Mouse (Mus musculus) embryonic stem cell, embryonic (primary cell): ENCODE measurements around the gene Raet1e.
"Not testable (repeated sequence)": the region's sequence is repeated elsewhere in the genome, so short reads cannot be mapped to it uniquely, and the experiment has no call there.

Experiments
- CTCF ChIA-PET, 4 experiments: fragments of 300-600 bp in 2 of 4; fragments of 350-600 bp in 2 of 4; sonication (Branson Sonifier 250); formaldehyde crosslinking; loops; one replicate each; lab custom pipeline; 2022; ENCODE audit warnings: inconsistent platforms in 2 of 4; lab: Charles Lee
- POLR2A ChIA-PET, 4 experiments: fragments of 300-600 bp in 2 of 4; fragments of 350-600 bp in 2 of 4; sonication (Branson Sonifier 250); formaldehyde crosslinking; loops; one replicate each; lab custom pipeline; 2022; ENCODE audit warnings: antibody characterized with exemption in 4 of 4, inconsistent platforms in 1 of 4; lab: Charles Lee

The Raet1e gene

GRCm38 (mm10) chr10:22158310-22158999 is at the start of gene Raet1e, which contains the start of gene H60b:
Raet1e (plus strand) TSS chr10:22158569.
H60b (plus strand) TSS chr10:22158586.
- CTCF ChIA-PET, result not testable (repeated sequence)
- POLR2A ChIA-PET, result interaction anchor here in 2 of 4 experiments (0.6 to 3.4 kb wide), 6 partner anchors 9 to 567 kb away, joined by 3 to 18 read pairs (median 4); partner anchors contain the start of gene E030030I06Rik (in 2 of the 2)

DNA sequence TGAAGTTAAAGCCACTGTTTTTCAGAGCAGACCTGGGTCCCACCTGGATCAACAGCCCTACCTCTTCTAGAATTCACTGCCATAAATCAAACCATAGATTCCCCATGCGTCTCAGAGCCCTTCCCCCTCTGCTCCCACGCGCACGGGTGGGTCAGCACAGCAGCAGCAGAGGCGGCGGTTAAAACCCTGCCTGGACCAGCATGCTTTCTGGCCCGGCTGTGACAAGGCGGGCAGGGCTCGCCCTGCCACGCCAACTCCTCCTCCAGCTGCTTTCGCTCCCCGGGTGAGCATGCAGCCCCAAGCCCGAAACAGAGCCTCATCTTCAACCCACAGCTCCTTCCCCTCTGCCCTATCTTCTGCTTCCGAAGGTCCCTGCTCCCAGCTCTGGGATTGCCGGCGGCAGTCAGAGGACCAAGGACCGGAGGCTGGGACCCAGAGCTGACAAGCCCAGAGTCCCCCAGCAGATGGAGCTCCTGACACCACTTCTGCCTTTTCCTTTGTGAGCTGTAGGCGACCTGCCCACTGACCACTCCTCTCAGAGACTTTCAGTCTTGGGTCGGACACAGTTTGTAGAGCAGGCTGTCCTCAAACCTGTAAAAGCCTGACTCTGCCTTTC is 17.6 kb upstream of the Raet1e start:
- POLR2A ChIA-PET, result interaction anchor here in 2 of 4 experiments (0.5 to 1.1 kb wide), 4 partner anchors 19 to 216 kb away, joined by 3 to 6 read pairs (median 3); no protein-coding TSS in a partner anchor
- CTCF ChIA-PET, result interaction anchor here (0.6 to 1.2 kb wide), 7 partner anchors 23 to 1330 kb away, joined by 3 to 5 read pairs (median 3); no protein-coding TSS in a partner anchor

DNA sequence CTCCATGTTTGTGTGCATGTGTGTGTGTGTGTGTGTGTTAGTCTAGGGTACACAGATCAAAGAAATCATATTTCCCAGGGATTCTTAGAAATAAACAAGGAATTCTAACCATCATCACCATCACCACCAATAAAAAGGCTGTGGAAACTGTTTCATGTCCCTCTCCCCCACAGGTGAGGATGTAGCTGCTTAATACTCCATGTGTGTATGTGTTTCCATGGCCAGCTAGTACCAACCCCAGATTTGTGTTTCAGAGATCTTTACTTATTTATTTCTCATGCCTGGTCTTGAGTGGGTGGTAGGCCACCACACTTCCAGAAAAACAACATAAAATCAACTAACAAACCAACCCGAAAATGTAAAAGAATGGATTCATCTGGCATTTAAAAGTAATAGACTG is 16.2 kb upstream of the Raet1e start:
- CTCF ChIA-PET, result not testable (repeated sequence)

GRCm38 (mm10) chr10:22142926-22143325 is 15.4 kb upstream of the Raet1e start:
- ChIA-PET CTCF (no interaction called here), POLR2A (interaction anchor here in 1 of 4 experiments (1.1 kb wide), 1 partner anchor 18 kb away, joined by 3 read pairs; no protein-coding TSS in a partner anchor)

More for the DNA sequence above, 16.2 kb upstream of the Raet1e start:
- POLR2A ChIA-PET, result interaction anchor here in 1 of 4 experiments (1.1 kb wide), 1 partner anchor 19 kb away, joined by 3 read pairs; no protein-coding TSS in a partner anchor

DNA sequence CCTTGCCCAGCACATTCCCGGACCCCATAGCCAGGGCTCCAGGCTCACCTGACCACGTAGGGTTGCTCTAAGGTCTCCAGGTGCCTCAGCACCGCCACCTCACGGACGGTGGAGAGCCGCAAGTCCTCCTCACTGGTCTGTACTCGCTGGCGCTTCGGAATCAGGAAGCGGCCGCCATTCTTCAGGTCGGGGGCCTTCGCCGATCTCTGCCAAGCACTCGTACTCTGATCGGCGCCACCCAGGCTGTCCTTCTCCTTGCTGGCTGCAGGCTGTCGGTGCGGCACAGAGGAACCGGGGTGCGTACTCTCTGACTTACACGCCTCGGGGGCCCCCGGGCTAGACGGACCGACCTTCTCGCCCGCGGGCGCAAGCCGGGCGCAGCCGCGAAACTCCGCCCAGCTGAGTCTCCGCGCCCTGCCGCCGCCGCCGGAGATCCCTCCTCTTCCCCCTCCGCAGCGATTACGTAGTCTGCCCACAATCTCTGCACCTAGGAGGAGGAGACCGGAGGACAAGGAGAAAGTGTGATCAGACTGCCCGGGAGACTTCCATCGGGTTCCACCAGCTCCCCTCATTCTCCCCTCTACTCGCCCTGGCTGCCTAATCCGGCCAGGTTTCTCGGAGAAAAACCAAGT is 9.8 kb upstream of the Raet1e start:
- CTCF ChIA-PET, result interaction anchor here in 2 of 4 experiments (0.6 to 1.0 kb wide), 2 partner anchors 14 to 139 kb away, joined by 3 to 4 read pairs; no protein-coding TSS in a partner anchor
- POLR2A ChIA-PET, result interaction anchor here in 2 of 4 experiments (0.6 to 2.5 kb wide), 7 partner anchors 11 to 694 kb away, joined by 3 to 18 read pairs (median 4); no protein-coding TSS in a partner anchor

DNA sequence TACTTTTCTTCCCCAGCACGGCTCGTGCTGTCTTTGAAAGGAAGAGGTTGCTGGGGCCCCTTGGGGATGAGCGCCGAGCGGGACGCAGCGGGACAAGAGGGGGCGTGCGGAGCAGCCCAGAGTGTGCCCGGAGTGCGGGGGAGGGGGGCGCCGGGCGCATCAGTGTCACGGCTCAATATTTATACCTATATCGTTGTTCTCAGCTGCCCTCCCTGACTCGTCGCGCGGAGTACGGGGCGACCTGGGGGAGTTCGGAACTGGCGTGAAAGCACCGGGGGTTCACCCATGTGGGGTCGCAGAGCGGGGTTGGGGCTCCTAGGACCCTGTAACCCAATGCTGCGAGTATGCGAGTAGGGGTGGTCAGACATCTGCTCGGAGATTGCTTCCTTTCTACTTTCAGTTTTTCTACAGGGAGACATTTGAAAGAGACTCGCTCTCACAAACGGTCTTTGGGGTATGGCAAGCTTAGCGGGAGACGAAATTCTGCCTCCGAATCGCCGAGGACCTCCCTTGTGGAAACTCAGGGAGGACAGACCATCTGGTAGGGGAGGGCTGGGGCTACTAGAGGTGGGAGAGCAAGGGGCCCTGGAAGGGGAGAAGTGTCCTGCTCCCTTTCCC is 9.2 kb upstream of the Raet1e start, which contains the start of gene E030030I06Rik:
Gene E030030I06Rik (minus strand): TSS at position 198 of the 618 bp plus-strand sequence.
- POLR2A ChIA-PET, result interaction anchor here in 3 of 4 experiments (0.6 to 2.5 kb wide), 8 partner anchors 10 to 1629 kb away, joined by 3 to 18 read pairs (median 4); no protein-coding TSS in a partner anchor

GRCm38 (mm10) chr10:22149691-22150465 is 8.5 kb upstream of the Raet1e start:
- ChIA-PET CTCF (interaction anchor here in 2 of 4 experiments (0.6 to 1.0 kb wide), 2 partner anchors 9 to 12 kb away, joined by 3 to 5 read pairs; no protein-coding TSS in a partner anchor), POLR2A (interaction anchor here in 3 of 4 experiments (0.6 to 2.5 kb wide), 4 partner anchors 9 to 1629 kb away, joined by 3 to 18 read pairs (median 4); no protein-coding TSS in a partner anchor)

More for the DNA sequence above, 9.2 kb upstream of the Raet1e start, which contains the start of gene E030030I06Rik:
- CTCF ChIA-PET, result interaction anchor here in 1 of 4 experiments (1.0 kb wide), 1 partner anchor 13 kb away, joined by 3 read pairs; no protein-coding TSS in a partner anchor

DNA sequence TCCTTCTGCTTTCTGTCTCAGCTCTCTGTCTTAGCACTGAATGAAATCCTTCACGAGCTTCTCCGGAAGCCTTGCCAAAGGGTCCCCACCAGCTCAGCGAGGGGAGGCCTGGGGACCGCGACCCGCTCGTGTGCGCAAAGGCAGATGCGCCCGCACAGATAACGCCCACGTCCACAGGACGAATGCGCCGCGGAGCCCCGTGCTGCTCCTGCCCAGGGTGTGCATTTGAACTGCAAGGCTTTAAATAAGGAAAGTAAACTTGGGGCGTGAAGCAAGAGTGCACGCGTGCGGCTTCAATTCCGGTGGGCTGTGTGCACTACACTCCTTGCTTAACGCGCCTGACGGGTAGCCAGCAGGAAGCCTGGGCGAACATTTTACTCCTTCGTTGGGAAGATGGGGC is 7.8 kb upstream of the Raet1e start:
- POLR2A ChIA-PET, result interaction anchor here in 2 of 4 experiments (0.6 to 2.5 kb wide), 2 partner anchors 10 to 140 kb away, joined by 3 to 18 read pairs; no protein-coding TSS in a partner anchor
- CTCF ChIA-PET, result interaction anchor here in 1 of 4 experiments (0.6 kb wide), 1 partner anchor 9 kb away, joined by 5 read pairs; no protein-coding TSS in a partner anchor

GRCm38 (mm10) chr10:22151056-22151862 is 7.1 kb upstream of the Raet1e start:
- CTCF ChIA-PET, result interaction anchor here in 1 of 4 experiments (0.6 kb wide), 1 partner anchor 622 kb away, joined by 3 read pairs; no protein-coding TSS in a partner anchor
- POLR2A ChIA-PET, result not testable (repeated sequence)

DNA sequence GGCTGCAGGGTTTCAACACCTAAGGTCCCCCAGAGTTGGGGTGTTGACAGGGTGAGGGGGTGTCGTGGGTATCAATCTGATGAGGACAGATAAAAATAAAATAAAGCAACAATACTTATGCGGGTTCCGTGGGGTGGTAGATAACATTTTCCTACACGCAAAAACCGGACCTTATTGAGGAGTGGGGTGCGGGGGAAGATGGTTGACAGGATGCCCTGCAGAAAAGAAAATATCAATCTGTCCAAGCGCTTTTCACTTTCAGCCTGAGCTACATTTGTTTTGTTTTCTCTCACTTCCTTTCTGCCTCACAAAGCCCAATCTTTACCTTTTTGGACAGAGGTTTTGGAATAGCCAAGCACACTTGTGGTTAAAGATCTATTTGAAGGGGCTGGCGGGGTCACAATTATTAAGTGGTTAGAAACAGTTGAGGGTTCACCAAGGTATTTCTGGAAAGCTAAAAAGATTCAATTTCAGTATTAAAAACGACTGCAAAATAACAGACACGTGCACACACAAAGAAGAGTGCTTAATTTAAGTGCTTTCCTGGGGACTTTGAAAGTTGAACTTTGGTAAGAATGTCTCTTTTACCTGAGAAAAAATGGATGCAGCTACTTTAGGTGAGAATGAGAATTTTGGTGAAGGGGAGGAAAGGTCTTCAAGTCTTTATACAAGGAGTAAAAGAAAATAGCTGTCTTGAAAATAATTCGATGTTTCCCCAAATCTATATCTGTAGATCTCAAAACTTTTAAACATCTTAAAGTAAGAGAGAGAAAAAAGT is 6.3 kb upstream of the Raet1e start:
- ChIA-PET POLR2A (interaction anchor here in 1 of 4 experiments (0.6 kb wide), 1 partner anchor 118 kb away, joined by 5 read pairs; no protein-coding TSS in a partner anchor), CTCF (interaction anchor here in 1 of 4 experiments (0.6 kb wide), 1 partner anchor 623 kb away, joined by 3 read pairs; no protein-coding TSS in a partner anchor)

- POLR2A ChIA-PET, result interaction anchor here in 1 of 4 experiments (1.3 kb wide), 1 partner anchor 95 kb away, joined by 4 read pairs; no protein-coding TSS in a partner anchor
- CTCF ChIA-PET, result not testable (repeated sequence)
These were observed 5.2 kb upstream of the Raet1e start for GRCm38 (mm10) chr10:22153147-22153690.

DNA sequence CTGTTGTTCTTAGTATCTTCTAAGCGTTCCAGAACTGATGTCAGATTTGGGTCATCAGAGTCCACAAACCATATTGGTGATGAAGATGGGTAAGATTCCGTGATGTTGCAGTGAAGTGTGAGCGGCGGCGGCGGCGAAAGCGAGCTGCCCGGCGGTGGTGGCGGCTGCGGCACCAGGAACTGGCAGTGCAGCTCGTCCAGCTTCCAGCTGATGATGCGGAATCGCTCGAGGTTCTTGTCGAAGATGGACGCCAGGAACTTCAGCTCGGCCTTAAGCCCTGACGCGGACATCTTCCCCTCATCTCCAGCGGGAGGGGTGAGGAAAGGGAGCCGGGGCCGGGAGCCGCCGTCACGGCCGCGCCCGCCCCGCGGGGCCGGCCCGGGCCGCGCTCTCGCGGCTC is 4.2 kb upstream of the Raet1e start:
- CTCF ChIA-PET, result not testable (repeated sequence)
- POLR2A ChIA-PET, result interaction anchor here in 1 of 4 experiments (1.2 to 1.3 kb wide), 2 partner anchors 96 to 172 kb away, joined by 3 to 4 read pairs; no protein-coding TSS in a partner anchor

- CTCF ChIA-PET, result no interaction called here
- POLR2A ChIA-PET, result interaction anchor here in 1 of 4 experiments (1.2 kb wide), 1 partner anchor 173 kb away, joined by 3 read pairs; no protein-coding TSS in a partner anchor
These were observed 3.2 kb upstream of the Raet1e start for GRCm38 (mm10) chr10:22154871-22155799.

DNA sequence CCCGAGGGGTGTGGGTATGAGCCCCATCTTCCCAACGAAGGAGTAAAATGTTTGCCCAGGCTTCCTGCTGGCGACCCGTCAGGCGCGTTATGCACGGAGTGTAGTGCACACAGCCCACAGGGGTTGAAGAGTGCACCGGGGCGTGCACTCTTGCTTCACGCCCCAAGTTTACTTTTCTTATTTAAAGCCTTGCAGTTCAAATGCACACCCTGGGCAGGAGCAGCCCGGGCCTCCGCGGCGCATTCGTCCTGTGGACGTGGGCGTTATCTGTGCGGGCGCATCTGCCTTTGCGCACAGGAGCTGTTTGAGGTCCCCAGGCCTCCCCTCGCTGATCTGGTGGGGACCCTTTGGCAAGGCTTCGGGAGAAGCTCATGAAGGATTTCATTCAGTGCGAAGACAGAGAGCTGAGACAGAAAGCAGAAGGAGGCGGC is 777 bp downstream of the Raet1e start:
- POLR2A ChIA-PET, result interaction anchor here in 3 of 4 experiments (0.6 to 3.4 kb wide), 11 partner anchors 10 to 1105 kb away, joined by 3 to 18 read pairs (median 3); partner anchors contain the start of gene E030030I06Rik (in 2 of the 3)

More for the DNA sequence above, 777 bp downstream of the Raet1e start:
- CTCF ChIA-PET, result interaction anchor here in 1 of 4 experiments (0.7 kb wide), 1 partner anchor 9 kb away, joined by 5 read pairs; no protein-coding TSS in a partner anchor
